Mouse (Mus musculus) hindbrain, embryonic 14.5 days (tissue): Measurements from ENCODE around the gene Unc5b. TPM values are rescaled to one million over a fixed set of nuclear protein-coding genes. Genes with fewer than 3 reads are reported as not detected.
"Not testable (repeated sequence)": the region's sequence is repeated elsewhere in the genome, so short reads cannot be mapped to it uniquely, and the experiment has no call there.

ENCODE experiments used
- ATAC-seq: fragments of 200-750 bp; cut with Nextera tagmentation; 2 replicates; pipeline ENCODE4 v1.8.0; 2017; ENCODE audit warnings: moderate number of reproducible peaks, mild to moderate bottlenecking, moderate TSS enrichment, moderate library complexity; ENCODE audit not compliant: low FRiP score
- DNase-seq: peaks from one replicate; pipeline ENCODE4 v3.0.0-alpha.2; 2015; ENCODE audit warnings: low spot score
- H3K27ac ChIP-seq: fragments of 300-500 bp; sonication (generic); 2 replicates; pipeline ENCODE4 v1.5.1; 2014; ENCODE audit warnings: mild to moderate bottlenecking, moderate library complexity
- H3K27me3 ChIP-seq: fragments of 300-500 bp; sonication (generic); 2 replicates; pipeline ENCODE4 v1.6.1; 2014; ENCODE audit warnings: mild to moderate bottlenecking, low read length, mixed read lengths; ENCODE audit not compliant: control insufficient read depth, insufficient read depth
- H3K36me3 ChIP-seq: fragments of 300-500 bp; sonication (generic); replicated peaks from 2 replicates; pipeline ENCODE4 v1.6.1; 2014; ENCODE audit not compliant: control insufficient read depth, insufficient read depth
- H3K4me1 ChIP-seq: fragments of 300-500 bp; sonication (generic); replicated peaks from 2 replicates; pipeline ENCODE4 v1.6.1; 2014; ENCODE audit warnings: antibody characterized with exemption, low read length, mixed read lengths; ENCODE audit not compliant: control insufficient read depth, insufficient read depth
- H3K4me2 ChIP-seq: fragments of 300-500 bp; sonication (generic); replicated peaks from 2 replicates; pipeline ENCODE4 v1.6.1; 2014; ENCODE audit warnings: mild to moderate bottlenecking, moderate library complexity
- H3K4me3 ChIP-seq: fragments of 300-500 bp; sonication (generic); replicated peaks from 2 replicates; pipeline ENCODE4 v1.5.1; 2014; ENCODE audit warnings: mild to moderate bottlenecking, low read length
- H3K9ac ChIP-seq: fragments of 300-500 bp; sonication (generic); 2 replicates; pipeline ENCODE4 v1.6.1; 2014
- H3K9me3 ChIP-seq: fragments of 300-500 bp; sonication (generic); 2 replicates; pipeline ENCODE4 v1.6.1; 2016; ENCODE audit warnings: low read length; ENCODE audit not compliant: control insufficient read depth
- WGBS: fragments of 180-500 bp; shearing (Covaris S2); extraction: QIAGEN DNeasy Blood & Tissue Kit; methylation state at CpG from one replicate; pipeline ENCODE4 v1.1.7; 2014; 5-methylcytosine and 5-hydroxymethylcytosine counted together
- polyA plus RNA-seq: library from polyadenylated mRNA; unstranded; fragments of >200 nt; fragmentation: Nextera tagmentation; extraction: Ambion mirVana; gene quantifications from 2 replicates; pipeline ENCODE4 v1.2.1, GENCODE M21; 2014

The Unc5b gene
- polyA plus RNA-seq, 1 experiment from 2014 or later: 2.9 TPM

GRCm38 (mm10) chr10:60753941-60754340 lies 77.4 kb downstream of the Unc5b start:
- no peak overlapping the region for H3K27ac ChIP-seq
- no peak for ATAC-seq
- H3K4me2 ChIP-seq: no peak overlapping the region
- no peaks in the 10 kb centered on the region for H3K27me3 ChIP-seq
- no peak for DNase-seq
- no peak overlapping the region for H3K9ac ChIP-seq
- H3K4me1 ChIP-seq: peaks cover 23% of the 10 kb centered on the region
- H3K9me3 ChIP-seq: no peaks in the 10 kb centered on the region
- no peaks in the 10 kb centered on the region for H3K36me3 ChIP-seq
- H3K4me3 ChIP-seq: no peak overlapping the region
- whole genome bisulfite sequencing: 79% methylated on average over 8 of the region's 8 CpGs

- ATAC-seq: no peak
- peak overlapping the region; percentile 96; the same call in 1 of the 2 replicates for H3K4me2 ChIP-seq
- no peak overlapping the region for H3K27ac ChIP-seq
- H3K27me3 ChIP-seq: no peaks in the 10 kb centered on the region
- H3K36me3 ChIP-seq: no peaks in the 10 kb centered on the region
- H3K4me3 ChIP-seq: no peak overlapping the region
- 71% methylated on average over 9 of the region's 9 CpGs for WGBS
- peaks cover 28% of the 10 kb centered on the region for H3K4me1 ChIP-seq
- no peak for DNase-seq
- H3K9me3 ChIP-seq: no peaks in the 10 kb centered on the region
- no peak overlapping the region for H3K9ac ChIP-seq
Measured at GRCm38 (mm10) chr10:60753261-60753660, 78.1 kb downstream of the Unc5b start.

GRCm38 (mm10) chr10:60752040-60753020 lies 79.1 kb downstream of the Unc5b start, which contains the start of gene Slc29a3:
Gene Slc29a3 (minus strand): TSS chr10:60752794.
- peaks cover 5% of the 10 kb centered on the region; the same call in 1 of the 2 replicates for H3K36me3 ChIP-seq
- peak; percentile 93 for DNase-seq
- H3K27me3 ChIP-seq: no peaks in the 10 kb centered on the region
- H3K4me3 ChIP-seq: peak within 1 kb of the TSS; percentile 62
- peaks cover 37% of the 10 kb centered on the region for H3K4me1 ChIP-seq
- no peaks in the 10 kb centered on the region for H3K9me3 ChIP-seq
- H3K27ac ChIP-seq: peak within 1 kb of the TSS; percentile 86
- peak within 1 kb of the TSS; percentile 93 for H3K9ac ChIP-seq
- 6% methylated on average over 41 of the region's 41 CpGs for WGBS
- H3K4me2 ChIP-seq: peak within 1 kb of the TSS; percentile 96
- ATAC-seq: peak; percentile 93

GRCm38 (mm10) chr10:60747667-60748212 lies 83.6 kb downstream of the Unc5b start:
- ATAC-seq (no peak), DNase-seq (no peak)
- H3K4me1 ChIP-seq: peaks cover 48% of the 10 kb centered on the region
- WGBS: 84% methylated on average over 6 of the region's 6 CpGs
- H3K27ac ChIP-seq: peak overlapping the region; percentile 38; the same call in 1 of the 2 replicates
- H3K9ac ChIP-seq: peak overlapping the region; percentile 46
- no peak overlapping the region; the same call in 1 of the 2 replicates for H3K4me2 ChIP-seq
- no peak overlapping the region for H3K4me3 ChIP-seq
- no peaks in the 10 kb centered on the region for H3K27me3 ChIP-seq
- peaks cover 5% of the 10 kb centered on the region; the same call in 1 of the 2 replicates for H3K36me3 ChIP-seq
- no peaks in the 10 kb centered on the region for H3K9me3 ChIP-seq

GRCm38 (mm10) chr10:60746512-60746911 lies 84.9 kb downstream of the Unc5b start:
- no peak for DNase-seq
- WGBS: 72% methylated on average over 2 of the region's 2 CpGs
- ATAC-seq: no peak
- H3K27me3 ChIP-seq: no peaks in the 10 kb centered on the region
- H3K4me1 ChIP-seq: peaks cover 41% of the 10 kb centered on the region
- H3K4me2 ChIP-seq: no peak overlapping the region
- H3K4me3 ChIP-seq: no peak overlapping the region
- H3K9me3 ChIP-seq: no peaks in the 10 kb centered on the region
- H3K27ac ChIP-seq: no peak overlapping the region
- H3K9ac ChIP-seq: no peak overlapping the region
- H3K36me3 ChIP-seq: peaks cover 5% of the 10 kb centered on the region; the same call in 1 of the 2 replicates

- peaks cover 26% of the 10 kb centered on the region for H3K4me1 ChIP-seq
- DNase-seq (no peak), ATAC-seq (no peak)
- no peak overlapping the region for H3K4me3 ChIP-seq
- H3K36me3 ChIP-seq: peaks cover 5% of the 10 kb centered on the region; the same call in 1 of the 2 replicates
- H3K27ac ChIP-seq: no peak overlapping the region
- H3K9me3 ChIP-seq: no peaks in the 10 kb centered on the region
- H3K27me3 ChIP-seq: no peaks in the 10 kb centered on the region
- H3K4me2 ChIP-seq: no peak overlapping the region
- no peak overlapping the region for H3K9ac ChIP-seq
- WGBS: 93% methylated on average over 14 of the region's 14 CpGs
Measured at GRCm38 (mm10) chr10:60744543-60745290, 86.7 kb downstream of the Unc5b start.

GRCm38 (mm10) chr10:60743681-60744080 lies 87.7 kb downstream of the Unc5b start:
- DNase-seq: no peak
- no peaks in the 10 kb centered on the region for H3K27me3 ChIP-seq
- peaks cover 5% of the 10 kb centered on the region; the same call in 1 of the 2 replicates for H3K36me3 ChIP-seq
- H3K9ac ChIP-seq: no peak overlapping the region
- H3K4me1 ChIP-seq: peaks cover 22% of the 10 kb centered on the region
- H3K4me3 ChIP-seq: no peak overlapping the region
- no peaks in the 10 kb centered on the region for H3K9me3 ChIP-seq
- WGBS: 52% methylated on average over 9 of the region's 9 CpGs
- H3K4me2 ChIP-seq: no peak overlapping the region
- no peak overlapping the region for H3K27ac ChIP-seq
- no peak for ATAC-seq

GRCm38 (mm10) chr10:60742942-60743341 lies 88.4 kb downstream of the Unc5b start:
- no peak overlapping the region for H3K4me2 ChIP-seq
- H3K4me1 ChIP-seq: peaks cover 16% of the 10 kb centered on the region
- no peak for DNase-seq
- H3K36me3 ChIP-seq: peaks cover 5% of the 10 kb centered on the region; the same call in 1 of the 2 replicates
- H3K27ac ChIP-seq: no peak overlapping the region
- no peak overlapping the region for H3K4me3 ChIP-seq
- H3K9me3 ChIP-seq: no peaks in the 10 kb centered on the region
- H3K27me3 ChIP-seq: no peaks in the 10 kb centered on the region
- no peak for ATAC-seq
- WGBS: 78% methylated on average over 6 of the region's 6 CpGs
- no peak overlapping the region for H3K9ac ChIP-seq

- not testable (repeated sequence) for H3K9ac ChIP-seq, ATAC-seq, H3K27me3 ChIP-seq, H3K9me3 ChIP-seq, H3K4me1 ChIP-seq, H3K4me2 ChIP-seq, H3K27ac ChIP-seq, DNase-seq, H3K4me3 ChIP-seq, H3K36me3 ChIP-seq
- 65% methylated on average over 1 of the region's 1 CpGs for WGBS
Measured at GRCm38 (mm10) chr10:60742296-60742695, 89.1 kb downstream of the Unc5b start.
